Comparison of ENCODE assay signal across 8 mouse cellular contexts in genomic region chr4:126277906-126278564, GRCm38 (mm10). TPM values are rescaled to one million over a fixed set of nuclear protein-coding genes. Genes with fewer than 3 reads are reported as not detected.
DNase-seq lines count a peak whose midpoint lies in the region; ATAC-seq lines count a peak whose summit lies in the region.

No protein-coding gene starts in this region.

- no peaks in the 10 kb centered on the region for H3K27me3 ChIP-seq in hindbrain, embryonic 16.5 days (replicated peaks; ENCODE audit: control insufficient read depth, insufficient read depth, low read length)
- peaks cover 6% of the 10 kb centered on the region; the same call in 1 of the 2 replicates for H3K27me3 ChIP-seq in liver, embryonic 13.5 days
- H3K27me3 ChIP-seq in neural tube, embryonic 11.5 days (ENCODE audit: control insufficient read depth, insufficient read depth, low read length), result no peaks in the 10 kb centered on the region

- 9% methylated on average over 13 of the region's 13 CpGs for WGBS in hindbrain, embryonic 16.5 days
- 17% methylated on average over 13 of the region's 13 CpGs for WGBS in liver, embryonic 13.5 days (ENCODE audit: insufficient replicate concordance)
- 6% methylated on average over 13 of the region's 13 CpGs for WGBS in neural tube, embryonic 11.5 days

- no peak overlapping the region for H3K27ac ChIP-seq in hindbrain, embryonic 16.5 days (ENCODE audit: low read depth, low read length)
- no peak overlapping the region for H3K27ac ChIP-seq in liver, embryonic 13.5 days
- no peak overlapping the region for H3K27ac ChIP-seq in neural tube, embryonic 11.5 days (ENCODE audit: low read depth, low read length)

- peaks cover 13% of the 10 kb centered on the region for H3K36me3 ChIP-seq in hindbrain, embryonic 16.5 days (ENCODE audit: control insufficient read depth, insufficient read depth, low read length)
- peaks cover 24% of the 10 kb centered on the region for H3K36me3 ChIP-seq in liver, embryonic 13.5 days
- H3K36me3 ChIP-seq in neural tube, embryonic 11.5 days (ENCODE audit: control insufficient read depth, insufficient read depth, low read length), result peaks cover 3% of the 10 kb centered on the region

- no peaks in the 10 kb centered on the region for H3K9me3 ChIP-seq in hindbrain, embryonic 16.5 days (ENCODE audit: control insufficient read depth, low read length)
- no peaks in the 10 kb centered on the region for H3K9me3 ChIP-seq in liver, embryonic 13.5 days (replicated peaks)
- H3K9me3 ChIP-seq in neural tube, embryonic 11.5 days (ENCODE audit: control insufficient read depth, low read length), result no peaks in the 10 kb centered on the region

- DNase-seq in ovary, postnatal 36 days (ENCODE audit: low spot score), result peak; percentile 45
- no peak for DNase-seq in ovary, postnatal 10 days (ENCODE audit: low spot score)
- DNase-seq in adrenal gland, postnatal 25 days, result peak; percentile 48
- no peak for DNase-seq in liver, embryonic 13.5 days
- DNase-seq in neural tube, embryonic 11.5 days (ENCODE audit: low spot score), result peak; percentile 70

- no peak overlapping the region for H3K4me2 ChIP-seq in hindbrain, embryonic 16.5 days (ENCODE audit: low read length)
- peak overlapping the region; percentile 9; the same call in 1 of the 2 replicates for H3K4me2 ChIP-seq in liver, embryonic 13.5 days
- H3K4me2 ChIP-seq in neural tube, embryonic 11.5 days (ENCODE audit: low read depth), result no peak overlapping the region

- ATAC-seq in erythroid progenitor cell, adult 5-6 weeks (replicated peaks; ENCODE audit: low FRiP score, poor library complexity, severe bottlenecking), result 0 out of 2 replicates have a peak, but pooled peaks have one; percentile 40
- ATAC-seq in hindbrain, embryonic 16.5 days, result peak; percentile 75
- ATAC-seq in liver, embryonic 13.5 days (ENCODE audit: low read depth), result 0 out of 2 replicates have a peak, but pooled peaks have one; percentile 41
- ATAC-seq in neural tube, embryonic 11.5 days (ENCODE audit: insufficient read depth, low FRiP score, low TSS enrichment), result no peak
- ATAC-seq in frontal cortex, adult (ENCODE audit: low TSS enrichment), result no peak

- H3K9ac ChIP-seq in hindbrain, embryonic 16.5 days (ENCODE audit: low read depth, low read length), result no peak overlapping the region
- no peak overlapping the region; the same call in 1 of the 2 replicates for H3K9ac ChIP-seq in liver, embryonic 13.5 days
- no peak overlapping the region for H3K9ac ChIP-seq in neural tube, embryonic 11.5 days (ENCODE audit: low read length)

- no peak overlapping the region for H3K4me3 ChIP-seq in hindbrain, embryonic 16.5 days (ENCODE audit: low read length)
- H3K4me3 ChIP-seq in liver, embryonic 13.5 days (replicated peaks), result no peak overlapping the region
- H3K4me3 ChIP-seq in neural tube, embryonic 11.5 days (ENCODE audit: low read depth, low read length), result no peak overlapping the region

- no peaks in the 10 kb centered on the region; the same call in 1 of the 2 replicates for H3K4me1 ChIP-seq in hindbrain, embryonic 16.5 days (ENCODE audit: control insufficient read depth, insufficient read depth, low read depth, low read length)
- 0 out of 2 replicates have a peak, but pooled peaks cover 4% of the 10 kb centered on the region for H3K4me1 ChIP-seq in liver, embryonic 13.5 days (replicated peaks)
- no peaks in the 10 kb centered on the region for H3K4me1 ChIP-seq in neural tube, embryonic 11.5 days (ENCODE audit: control insufficient read depth, insufficient read depth, low read length)

RNA-seq across cellular contexts. Expression of gene Col8a2, which starts 8.6 kb away (rescaled TPM):
- total RNA-seq in adrenal gland, postnatal 25 days (2021), result 1.7 and 2.4 TPM in 2 replicates
- total RNA-seq in erythroid progenitor cell, adult 5-6 weeks (2015; ENCODE audit: low replicate concordance), result not detected in 2 replicates
- 0.39 TPM in 1 of 2 replicates, not detected in the other for total RNA-seq in erythroid progenitor cell, adult 5-6 weeks (2017; ENCODE audit: low replicate concordance)
- 5.8 and 6.8 TPM in 2 replicates for polyA plus RNA-seq in hindbrain, embryonic 16.5 days (2015; fragmentation: Nextera tagmentation; extraction: Ambion mirVana)
- polyA plus RNA-seq in liver, embryonic 13.5 days (2015; fragmentation: Nextera tagmentation; extraction: Ambion mirVana), result 0.99 and 1.2 TPM in 2 replicates
- polyA plus RNA-seq in neural tube, embryonic 11.5 days (2014; fragmentation: Nextera tagmentation; extraction: Ambion mirVana), result 7.4 and 7.9 TPM in 2 replicates

RNA-seq across cellular contexts. Expression of gene Trappc3, which starts 15.9 kb away (rescaled TPM):
- 88.0 and 93.9 TPM in 2 replicates for total RNA-seq in adrenal gland, postnatal 25 days (2021)
- 10.9 and 22.3 TPM in 2 replicates for total RNA-seq in erythroid progenitor cell, adult 5-6 weeks (2015; ENCODE audit: low replicate concordance)
- 9.2 and 10.8 TPM in 2 replicates for total RNA-seq in erythroid progenitor cell, adult 5-6 weeks (2017; ENCODE audit: low replicate concordance)
- 179 and 199 TPM in 2 replicates for polyA plus RNA-seq in hindbrain, embryonic 16.5 days (2015; fragmentation: Nextera tagmentation; extraction: Ambion mirVana)
- 40.5 and 41.5 TPM in 2 replicates for polyA plus RNA-seq in liver, embryonic 13.5 days (2015; fragmentation: Nextera tagmentation; extraction: Ambion mirVana)
- 32.1 and 45.4 TPM in 2 replicates for polyA plus RNA-seq in neural tube, embryonic 11.5 days (2014; fragmentation: Nextera tagmentation; extraction: Ambion mirVana)

RNA-seq across cellular contexts. Expression of gene Map7d1, which starts 21.9 kb away (rescaled TPM):
- 55.0 and 68.0 TPM in 2 replicates for total RNA-seq in adrenal gland, postnatal 25 days (2021)
- 6.7 and 12.3 TPM in 2 replicates for total RNA-seq in erythroid progenitor cell, adult 5-6 weeks (2015; ENCODE audit: low replicate concordance)
- total RNA-seq in erythroid progenitor cell, adult 5-6 weeks (2017; ENCODE audit: low replicate concordance), result 6.3 and 8.2 TPM in 2 replicates
- polyA plus RNA-seq in hindbrain, embryonic 16.5 days (2015; fragmentation: Nextera tagmentation; extraction: Ambion mirVana), result 59.8 and 71.7 TPM in 2 replicates
- polyA plus RNA-seq in liver, embryonic 13.5 days (2015; fragmentation: Nextera tagmentation; extraction: Ambion mirVana), result 6.6 and 7.3 TPM in 2 replicates
- polyA plus RNA-seq in neural tube, embryonic 11.5 days (2014; fragmentation: Nextera tagmentation; extraction: Ambion mirVana), result 80.9 and 83.6 TPM in 2 replicates

RNA-seq across cellular contexts. Expression of gene Adprhl2, which starts 43.5 kb away (rescaled TPM):
- total RNA-seq in adrenal gland, postnatal 25 days (2021), result 27.6 and 38.9 TPM in 2 replicates
- total RNA-seq in erythroid progenitor cell, adult 5-6 weeks (2015; ENCODE audit: low replicate concordance), result 2.2 TPM in 1 of 2 replicates, not detected in the other
- total RNA-seq in erythroid progenitor cell, adult 5-6 weeks (2017; ENCODE audit: low replicate concordance), result 4.7 and 5.5 TPM in 2 replicates
- 83.1 and 84.1 TPM in 2 replicates for polyA plus RNA-seq in hindbrain, embryonic 16.5 days (2015; fragmentation: Nextera tagmentation; extraction: Ambion mirVana)
- polyA plus RNA-seq in liver, embryonic 13.5 days (2015; fragmentation: Nextera tagmentation; extraction: Ambion mirVana), result 30.4 and 30.9 TPM in 2 replicates
- polyA plus RNA-seq in neural tube, embryonic 11.5 days (2014; fragmentation: Nextera tagmentation; extraction: Ambion mirVana), result 52.7 and 56.8 TPM in 2 replicates

RNA-seq across cellular contexts. Expression of gene Tekt2, which starts 47.5 kb away (rescaled TPM):
- 2.4 and 2.6 TPM in 2 replicates for total RNA-seq in adrenal gland, postnatal 25 days (2021)
- not detected in 2 replicates for total RNA-seq in erythroid progenitor cell, adult 5-6 weeks (2015; ENCODE audit: low replicate concordance)
- total RNA-seq in erythroid progenitor cell, adult 5-6 weeks (2017; ENCODE audit: low replicate concordance), result not detected in 2 replicates
- polyA plus RNA-seq in hindbrain, embryonic 16.5 days (2015; fragmentation: Nextera tagmentation; extraction: Ambion mirVana), result 11.8 and 13.5 TPM in 2 replicates
- 0.51 and 0.53 TPM in 2 replicates for polyA plus RNA-seq in liver, embryonic 13.5 days (2015; fragmentation: Nextera tagmentation; extraction: Ambion mirVana)
- polyA plus RNA-seq in neural tube, embryonic 11.5 days (2014; fragmentation: Nextera tagmentation; extraction: Ambion mirVana), result 1.2 and 1.8 TPM in 2 replicates

Comparison
In these comparisons a context has a peak if more than half of its experiments do, and no peak if none do; other contexts are left out.
1. DNase-seq: peak in ovary, postnatal 36 days (single experiment), adrenal gland, postnatal 25 days (single experiment) and neural tube, embryonic 11.5 days (single experiment); none in ovary, postnatal 10 days (single experiment) and liver, embryonic 13.5 days (single experiment).
2. ATAC-seq: peak in erythroid progenitor cell, adult 5-6 weeks (single experiment), hindbrain, embryonic 16.5 days (single experiment) and liver, embryonic 13.5 days (single experiment); none in neural tube, embryonic 11.5 days (single experiment) and frontal cortex, adult (single experiment).